Mouse (Mus musculus) brain, embryonic 14.5 days (tissue): ENCODE measurements around the gene Immp2l.

ENCODE experiments used
- CTCF ChIP-seq: fragments of 200-500 bp; IDR thresholded peaks from 2 replicates; pipeline ENCODE4 v1.5.1; 2012; ENCODE audit warnings: inconsistent platforms, mild to moderate bottlenecking, moderate library complexity, borderline replicate concordance; ENCODE audit not compliant: insufficient read depth, insufficient read length; ENCODE audit errors: extremely low read depth
- POLR2A ChIP-seq: fragments of 200-500 bp; IDR thresholded peaks from 2 replicates; pipeline ENCODE4 v1.6.1; 2012; ENCODE audit warnings: mild to moderate bottlenecking, inconsistent platforms, borderline replicate concordance; ENCODE audit not compliant: poor library complexity, insufficient read depth, insufficient read length, severe bottlenecking; ENCODE audit errors: extremely low read depth

DNA sequence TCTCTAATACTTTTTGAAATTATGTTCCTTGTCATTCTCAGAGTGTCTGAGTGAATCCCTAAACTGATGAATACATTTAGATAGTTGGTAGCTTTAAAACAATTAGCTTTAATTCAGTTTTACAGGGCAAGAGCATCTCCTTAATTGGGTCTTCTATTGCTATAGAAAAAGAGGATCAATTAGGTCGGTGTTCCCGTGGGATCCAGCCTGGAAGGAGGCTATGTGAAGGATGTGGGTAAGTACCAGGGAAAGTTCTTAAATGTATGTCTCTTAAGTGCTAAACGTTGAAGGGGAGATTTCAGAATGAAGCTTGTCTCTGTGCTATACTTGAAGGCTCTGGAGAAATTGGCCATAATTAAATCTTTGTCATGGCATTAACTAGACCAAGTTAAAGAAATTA, 283.1 kb downstream of the Immp2l start:
- TF ChIP-seq CTCF (no peak), POLR2A (no peak)
